Mouse (Mus musculus) bone marrow, adult 2 months (tissue): Measurements from ENCODE around the gene Scn2a.

Experiments used
- CTCF ChIP-seq: fragments of 200-500 bp; IDR thresholded peaks from 2 replicates; pipeline ENCODE4 v1.5.1; 2011; ENCODE audit warnings: low read length, control low read depth; ENCODE audit not compliant: control insufficient read depth, insufficient read depth
- POLR2A ChIP-seq: fragments of 200-500 bp; IDR thresholded peaks from 2 replicates; pipeline ENCODE4 v1.6.1; 2011; ENCODE audit warnings: low read depth, mild to moderate bottlenecking, control low read depth, low read length, borderline replicate concordance; ENCODE audit not compliant: control insufficient read depth

DNA sequence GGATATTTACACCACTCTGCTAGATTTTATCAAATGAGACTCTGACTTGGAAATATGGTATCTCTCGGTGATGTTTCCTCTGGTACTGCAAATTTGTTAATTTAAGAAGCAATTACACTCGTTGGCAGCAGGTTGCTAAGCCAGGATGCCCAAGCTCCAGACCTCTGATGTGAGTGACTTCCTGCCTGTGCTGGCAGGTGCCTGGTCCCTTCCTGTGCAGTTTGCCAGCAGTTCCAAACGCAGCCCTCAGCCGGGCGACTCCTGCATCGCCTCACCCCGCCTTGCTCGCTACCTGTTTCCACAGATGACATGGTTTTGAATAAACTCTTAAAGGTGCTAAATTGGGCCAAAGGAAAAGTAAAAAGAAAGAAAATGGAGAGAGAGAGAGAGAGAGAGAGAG lies 49.0 kb downstream of the Scn2a start:
- TF ChIP-seq CTCF (no peak), POLR2A (no peak)
